Comparison of ENCODE assay signal across 22 mouse cellular contexts in genomic region chr10:24573484-24573883, GRCm38 (mm10). TPM values are rescaled to one million over a fixed set of nuclear protein-coding genes. Genes with fewer than 3 reads are reported as not detected.
DNase-seq lines count a peak whose midpoint lies in the region; ATAC-seq lines count a peak whose summit lies in the region.
"Had no signal": no experiment of that assay in that cellular context is flagged by ENCODE, and none has a peak within 500 bp of the region (broad histone marks: within the 10 kb centered on the region; RNA-seq: fewer than 3 reads in every experiment).

No protein-coding gene starts in this region.

- H3K4me1 ChIP-seq in forebrain, embryonic 16.5 days (replicated peaks; ENCODE audit: control insufficient read depth, insufficient read depth, low read length): peaks cover 2% of the 10 kb centered on the region; the same call in 1 of the 2 replicates
- no peaks in the 10 kb centered on the region for H3K4me1 ChIP-seq in forebrain, embryonic 11.5 days (replicated peaks; ENCODE audit: control insufficient read depth, insufficient read depth, low read length)
- H3K4me1 ChIP-seq in kidney, embryonic 15.5 days: peaks cover 27% of the 10 kb centered on the region
- H3K4me1 ChIP-seq in embryonic facial prominence, embryonic 14.5 days (ENCODE audit: control insufficient read depth, insufficient read depth, low read length): peaks cover 16% of the 10 kb centered on the region
- peaks cover 12% of the 10 kb centered on the region for H3K4me1 ChIP-seq in stomach, embryonic 14.5 days (ENCODE audit: control insufficient read depth, insufficient read depth, low read length)
- H3K4me1 ChIP-seq in midbrain, embryonic 14.5 days (ENCODE audit: control insufficient read depth, insufficient read depth, low read length): no peaks in the 10 kb centered on the region
- H3K4me1 ChIP-seq: embryonic facial prominence, embryonic 12.5 days had no signal

- H3K4me3 ChIP-seq in forebrain, embryonic 16.5 days (replicated peaks; ENCODE audit: low read length): no peak overlapping the region
- no peak overlapping the region for H3K4me3 ChIP-seq in forebrain, embryonic 11.5 days (ENCODE audit: low read depth, low read length)
- H3K4me3 ChIP-seq in kidney, embryonic 15.5 days (replicated peaks): no peak overlapping the region
- no peak overlapping the region for H3K4me3 ChIP-seq in embryonic facial prominence, embryonic 14.5 days (ENCODE audit: low read depth, low read length)
- no peak overlapping the region for H3K4me3 ChIP-seq in stomach, embryonic 14.5 days (ENCODE audit: low read depth, low read length)
- H3K4me3 ChIP-seq in midbrain, embryonic 14.5 days (replicated peaks; ENCODE audit: low read depth, low read length): no peak overlapping the region
- H3K4me3 ChIP-seq: embryonic facial prominence, embryonic 12.5 days; forebrain, embryonic 10.5 days; heart, adult 2 months; limb, embryonic 12.5 days; lung, embryonic 15.5 days; midbrain, embryonic 10.5 days had no signal

- ATAC-seq in forebrain, embryonic 16.5 days: 0 out of 2 replicates have a peak, but pooled peaks have one; percentile 37
- no peak for ATAC-seq in forebrain, embryonic 11.5 days (replicated peaks; ENCODE audit: low FRiP score)
- no peak for ATAC-seq in kidney, embryonic 15.5 days (replicated peaks; ENCODE audit: low FRiP score)
- ATAC-seq in embryonic facial prominence, embryonic 14.5 days (ENCODE audit: low read depth): peak; percentile 22; the same call in 1 of the 2 replicates
- ATAC-seq in stomach, embryonic 14.5 days (ENCODE audit: insufficient number of reproducible peaks, insufficient read depth, low FRiP score, low read depth): no peak
- ATAC-seq in midbrain, embryonic 14.5 days (ENCODE audit: low FRiP score, low TSS enrichment): no peak

- H3K36me3 ChIP-seq in forebrain, embryonic 16.5 days (ENCODE audit: control insufficient read depth, insufficient read depth): no peaks in the 10 kb centered on the region
- no peaks in the 10 kb centered on the region for H3K36me3 ChIP-seq in forebrain, embryonic 11.5 days (ENCODE audit: control insufficient read depth, insufficient read depth, low read length)
- H3K36me3 ChIP-seq in kidney, embryonic 15.5 days: no peaks in the 10 kb centered on the region
- H3K36me3 ChIP-seq in embryonic facial prominence, embryonic 14.5 days (ENCODE audit: control insufficient read depth, insufficient read depth, low read length): no peaks in the 10 kb centered on the region
- H3K36me3 ChIP-seq in stomach, embryonic 14.5 days (ENCODE audit: control insufficient read depth, insufficient read depth, low read length): no peaks in the 10 kb centered on the region
- no peaks in the 10 kb centered on the region for H3K36me3 ChIP-seq in midbrain, embryonic 14.5 days (ENCODE audit: control insufficient read depth, insufficient read depth, low read length)
- H3K36me3 ChIP-seq: embryonic facial prominence, embryonic 12.5 days; forebrain, embryonic 10.5 days; limb, embryonic 12.5 days; lung, embryonic 15.5 days; midbrain, embryonic 10.5 days had no signal

- 0 out of 2 replicates have a peak overlapping the region, but pooled peaks have one; percentile 21 for H3K27ac ChIP-seq in forebrain, embryonic 16.5 days (ENCODE audit: low read length)
- no peak overlapping the region for H3K27ac ChIP-seq in forebrain, embryonic 11.5 days (ENCODE audit: low read depth, low read length)
- peak overlapping the region; percentile 34 for H3K27ac ChIP-seq in kidney, embryonic 15.5 days
- H3K27ac ChIP-seq in embryonic facial prominence, embryonic 14.5 days (replicated peaks; ENCODE audit: low read depth, low read length): peak overlapping the region; percentile 61
- peak overlapping the region; percentile 24; the same call in 1 of the 2 replicates for H3K27ac ChIP-seq in stomach, embryonic 14.5 days (ENCODE audit: low read length)
- no peak overlapping the region for H3K27ac ChIP-seq in midbrain, embryonic 14.5 days (replicated peaks; ENCODE audit: low read depth, low read length)
- H3K27ac ChIP-seq: forebrain, embryonic 10.5 days; heart, adult 2 months; liver, embryonic 14.5 days; lung, embryonic 15.5 days; macrophage; midbrain, embryonic 10.5 days had no signal

- no peaks in the 10 kb centered on the region for H3K27me3 ChIP-seq in forebrain, embryonic 16.5 days (replicated peaks; ENCODE audit: control insufficient read depth, insufficient read depth, low read length)
- H3K27me3 ChIP-seq in forebrain, embryonic 11.5 days (ENCODE audit: control insufficient read depth, insufficient read depth, low read length): no peaks in the 10 kb centered on the region
- no peaks in the 10 kb centered on the region for H3K27me3 ChIP-seq in kidney, embryonic 15.5 days
- H3K27me3 ChIP-seq in embryonic facial prominence, embryonic 14.5 days (replicated peaks; ENCODE audit: control insufficient read depth, insufficient read depth, low read length): no peaks in the 10 kb centered on the region
- H3K27me3 ChIP-seq in stomach, embryonic 14.5 days (ENCODE audit: control insufficient read depth, insufficient read depth, low read length): no peaks in the 10 kb centered on the region
- H3K27me3 ChIP-seq in midbrain, embryonic 14.5 days (ENCODE audit: control insufficient read depth, insufficient read depth, low read length): no peaks in the 10 kb centered on the region
- H3K27me3 ChIP-seq: CH12.LX; embryonic facial prominence, embryonic 12.5 days; limb, embryonic 12.5 days; lung, embryonic 15.5 days had no signal

- no peak for DNase-seq in forebrain, embryonic 11.5 days (ENCODE audit: low spot score)
- DNase-seq in kidney, postnatal 25 days: no peak
- DNase-seq in embryonic facial prominence, embryonic 14.5 days (ENCODE audit: low spot score): peak; percentile 43
- no peak for DNase-seq in midbrain, embryonic 14.5 days
- no peak for DNase-seq in spleen, postnatal 4 days (ENCODE audit: low spot score in 2 of 2)
- DNase-seq: adrenal gland, postnatal 36 days; cerebellum, adult 8-10 months; gastrocnemius, postnatal 25 days; heart, adult 2 months; heart, postnatal 36 days; kidney, adult 18-20 months had no signal

- H3K4me2 ChIP-seq in forebrain, embryonic 16.5 days (ENCODE audit: low read length): no peak overlapping the region
- no peak overlapping the region for H3K4me2 ChIP-seq in forebrain, embryonic 11.5 days (ENCODE audit: low read depth, low read length, severe bottlenecking)
- no peak overlapping the region for H3K4me2 ChIP-seq in kidney, embryonic 15.5 days
- no peak overlapping the region for H3K4me2 ChIP-seq in embryonic facial prominence, embryonic 14.5 days (ENCODE audit: low read depth, low read length)
- H3K4me2 ChIP-seq in stomach, embryonic 14.5 days (replicated peaks; ENCODE audit: low read depth, low read length): no peak overlapping the region
- H3K4me2 ChIP-seq in midbrain, embryonic 14.5 days (ENCODE audit: low read length): no peak overlapping the region
- H3K4me2 ChIP-seq: embryonic facial prominence, embryonic 12.5 days; limb, embryonic 12.5 days; lung, embryonic 15.5 days had no signal

- H3K9ac ChIP-seq in forebrain, embryonic 16.5 days (replicated peaks; ENCODE audit: low read depth, low read length): no peak overlapping the region
- H3K9ac ChIP-seq in forebrain, embryonic 11.5 days (ENCODE audit: low read length): no peak overlapping the region
- no peak overlapping the region for H3K9ac ChIP-seq in kidney, embryonic 15.5 days
- 0 out of 2 replicates have a peak overlapping the region, but pooled peaks have one; percentile 25 for H3K9ac ChIP-seq in embryonic facial prominence, embryonic 14.5 days (ENCODE audit: low read depth, low read length)
- H3K9ac ChIP-seq in stomach, embryonic 14.5 days (replicated peaks; ENCODE audit: low read depth, low read length): 0 out of 2 replicates have a peak overlapping the region, but pooled peaks have one; percentile 10
- no peak overlapping the region for H3K9ac ChIP-seq in midbrain, embryonic 14.5 days (replicated peaks; ENCODE audit: low read length)
- H3K9ac ChIP-seq: embryonic facial prominence, embryonic 12.5 days; limb, embryonic 12.5 days; liver, embryonic 14.5 days; lung, embryonic 15.5 days had no signal

- H3K9me3 ChIP-seq in forebrain, embryonic 16.5 days (ENCODE audit: control insufficient read depth, low read length): no peaks in the 10 kb centered on the region
- no peaks in the 10 kb centered on the region for H3K9me3 ChIP-seq in forebrain, embryonic 11.5 days (ENCODE audit: control insufficient read depth, low read length)
- H3K9me3 ChIP-seq in kidney, embryonic 15.5 days (replicated peaks): no peaks in the 10 kb centered on the region
- H3K9me3 ChIP-seq in embryonic facial prominence, embryonic 14.5 days (ENCODE audit: control insufficient read depth, low read length): no peaks in the 10 kb centered on the region
- no peaks in the 10 kb centered on the region for H3K9me3 ChIP-seq in stomach, embryonic 14.5 days (ENCODE audit: control insufficient read depth, low read depth, low read length)
- H3K9me3 ChIP-seq in midbrain, embryonic 14.5 days (ENCODE audit: control insufficient read depth, low read length): no peaks in the 10 kb centered on the region
- H3K9me3 ChIP-seq: embryonic facial prominence, embryonic 12.5 days; forebrain, embryonic 10.5 days; limb, embryonic 12.5 days; lung, embryonic 15.5 days; midbrain, embryonic 10.5 days had no signal

- WGBS in forebrain, embryonic 16.5 days: 21% methylated on average over 3 of the region's 3 CpGs
- WGBS in forebrain, embryonic 11.5 days: 46% methylated on average over 3 of the region's 3 CpGs
- 47% methylated on average over 3 of the region's 3 CpGs for WGBS in kidney, embryonic 15.5 days
- 41% methylated on average over 3 of the region's 3 CpGs for WGBS in embryonic facial prominence, embryonic 14.5 days
- 37% methylated on average over 3 of the region's 3 CpGs for WGBS in stomach, embryonic 14.5 days
- WGBS in midbrain, embryonic 14.5 days: 55% methylated on average over 3 of the region's 3 CpGs

RNA-seq across cellular contexts. Expression of gene Ccn2, which starts 21.8 kb away (rescaled TPM):
- 3.0 and 3.5 TPM in 2 replicates for polyA plus RNA-seq in forebrain, embryonic 16.5 days (2015; fragmentation: Nextera tagmentation; extraction: Ambion mirVana)
- polyA plus RNA-seq in forebrain, embryonic 11.5 days (2014; fragmentation: Nextera tagmentation; extraction: Ambion mirVana): 4.2 and 4.3 TPM in 2 replicates
- 8.7 and 10.0 TPM in 2 replicates for polyA plus RNA-seq in kidney, embryonic 15.5 days (2015; fragmentation: Nextera tagmentation; extraction: Ambion mirVana)
- 14.7 and 16.7 TPM in 2 replicates for polyA plus RNA-seq in embryonic facial prominence, embryonic 14.5 days (2014; fragmentation: Nextera tagmentation; extraction: Ambion mirVana)
- 11.3 and 12.5 TPM in 2 replicates for polyA plus RNA-seq in stomach, embryonic 14.5 days (2014; fragmentation: Nextera tagmentation; extraction: Ambion mirVana)
- 1.4 and 2.0 TPM in 2 replicates for polyA plus RNA-seq in midbrain, embryonic 14.5 days (2014; fragmentation: Nextera tagmentation; extraction: Ambion mirVana)

Comparison
In these comparisons a context has a peak if more than half of its experiments do, and no peak if none do; other contexts are left out.
1. ATAC-seq: peak in forebrain, embryonic 16.5 days (single experiment) and embryonic facial prominence, embryonic 14.5 days (single experiment); none in forebrain, embryonic 11.5 days (single experiment), kidney, embryonic 15.5 days (single experiment), stomach, embryonic 14.5 days (single experiment) and midbrain, embryonic 14.5 days (single experiment).
2. H3K27ac ChIP-seq: peak in forebrain, embryonic 16.5 days (single experiment), kidney, embryonic 15.5 days (single experiment), embryonic facial prominence, embryonic 14.5 days (single experiment) and stomach, embryonic 14.5 days (single experiment); none in forebrain, embryonic 11.5 days (single experiment) and midbrain, embryonic 14.5 days (single experiment).
3. H3K9ac ChIP-seq: peak in embryonic facial prominence, embryonic 14.5 days (single experiment) and stomach, embryonic 14.5 days (single experiment); none in forebrain, embryonic 16.5 days (single experiment), forebrain, embryonic 11.5 days (single experiment), kidney, embryonic 15.5 days (single experiment) and midbrain, embryonic 14.5 days (single experiment).